Mouse (Mus musculus) intestine, postnatal 0 days (tissue): Measurements from ENCODE around the gene Akap6. TPM values are rescaled to one million over a fixed set of nuclear protein-coding genes. Genes with fewer than 3 reads are reported as not detected.

ENCODE experiments used
- ATAC-seq: fragments of 200-750 bp; cut with Nextera tagmentation; 2 replicates; pipeline ENCODE4 v1.8.0; 2017; ENCODE audit warnings: mild to moderate bottlenecking, moderate TSS enrichment, moderate library complexity
- H3K27ac ChIP-seq: fragments of 300-500 bp; sonication (generic); 2 replicates; pipeline ENCODE4 v1.5.1; 2014; ENCODE audit warnings: mild to moderate bottlenecking, low read depth, low read length, moderate library complexity
- H3K27me3 ChIP-seq: fragments of 300-500 bp; sonication (generic); replicated peaks from 2 replicates; pipeline ENCODE4 v1.6.1; 2014; ENCODE audit warnings: low read length, mixed read lengths; ENCODE audit not compliant: control insufficient read depth, insufficient read depth
- H3K36me3 ChIP-seq: fragments of 300-500 bp; sonication (generic); 2 replicates; pipeline ENCODE4 v1.6.1; 2014; ENCODE audit warnings: mild to moderate bottlenecking, moderate library complexity; ENCODE audit not compliant: control insufficient read depth, insufficient read depth
- H3K4me1 ChIP-seq: fragments of 300-500 bp; sonication (generic); replicated peaks from 2 replicates; pipeline ENCODE4 v1.6.1; 2014; ENCODE audit warnings: antibody characterized with exemption, low read length, mixed read lengths; ENCODE audit not compliant: control insufficient read depth, insufficient read depth
- H3K4me2 ChIP-seq: fragments of 300-500 bp; sonication (generic); replicated peaks from 2 replicates; pipeline ENCODE4 v1.6.1; 2014; ENCODE audit warnings: low read depth, mild to moderate bottlenecking, moderate library complexity
- H3K4me3 ChIP-seq: fragments of 300-500 bp; sonication (generic); 2 replicates; pipeline ENCODE4 v1.5.1; 2014; ENCODE audit warnings: low read depth, low read length
- H3K9ac ChIP-seq: fragments of 300-500 bp; sonication (generic); 2 replicates; pipeline ENCODE4 v1.6.1; 2014; ENCODE audit warnings: mild to moderate bottlenecking, low read depth, low read length
- H3K9me3 ChIP-seq: fragments of 300-500 bp; sonication (generic); 2 replicates; pipeline ENCODE4 v1.6.1; 2016; ENCODE audit warnings: mixed run types; ENCODE audit not compliant: control insufficient read depth
- CTCF ChIP-seq: sonication (generic); IDR thresholded peaks from 2 replicates; pipeline ENCODE4 v1.5.1; 2016; ENCODE audit warnings: low read depth, mild to moderate bottlenecking, control low read depth, antibody characterized with exemption, moderate library complexity
- WGBS: fragments of 180-500 bp; shearing (Covaris S2); extraction: QIAGEN DNeasy Blood & Tissue Kit; methylation state at CpG from one replicate; pipeline ENCODE4 v1.1.7; 2014; 5-methylcytosine and 5-hydroxymethylcytosine counted together
- polyA plus RNA-seq: library from polyadenylated mRNA; unstranded; fragments of >200 nt; fragmentation: Nextera tagmentation; extraction: Ambion mirVana; gene quantifications from 2 replicates; pipeline ENCODE4 v1.2.1, GENCODE M21; 2015

The Akap6 gene
- polyA plus RNA-seq, 1 experiment from 2014 or later, result 0.73 TPM

DNA sequence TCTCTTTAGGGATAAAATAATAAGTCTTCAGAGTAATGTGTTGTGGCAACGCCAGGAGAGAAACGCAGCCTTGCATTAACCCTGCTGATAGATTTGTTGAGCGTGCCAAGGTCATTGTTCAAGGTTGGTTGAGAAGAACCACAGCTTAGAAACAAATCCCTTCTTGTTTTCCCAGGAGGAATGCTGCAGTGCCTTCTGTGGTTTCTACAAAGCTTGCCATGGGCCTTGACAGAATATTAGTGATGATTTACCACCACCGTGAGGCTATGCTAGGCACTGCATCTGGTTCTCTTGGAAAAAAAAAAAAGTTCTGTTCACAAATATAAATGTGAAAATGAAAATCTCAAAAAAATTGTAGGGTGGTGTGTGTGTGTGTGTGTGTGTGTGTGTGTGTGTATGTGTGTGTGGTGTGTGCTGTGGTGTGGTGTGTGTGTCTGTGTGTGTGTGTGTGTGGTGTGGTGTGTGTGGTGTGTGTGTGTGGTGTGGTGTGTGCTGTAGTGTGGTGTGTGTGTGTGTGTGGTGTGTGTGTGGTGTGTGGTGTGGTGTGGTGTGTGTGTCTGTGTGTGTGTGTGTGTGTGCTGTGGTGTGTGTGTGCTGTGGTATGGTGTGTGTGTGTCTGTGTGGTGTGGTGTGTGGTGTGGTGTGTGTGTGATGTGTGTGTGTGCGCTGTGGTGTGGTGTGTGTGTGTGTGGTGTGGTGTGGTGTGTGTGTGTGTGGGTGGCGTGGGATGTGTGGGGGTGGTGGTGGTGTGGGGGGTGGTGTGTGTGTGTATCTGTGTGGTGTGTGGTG, 196.7 kb downstream of the Akap6 start:
- peak; percentile 74 for TF ChIP-seq CTCF
- H3K27me3 ChIP-seq, result no peaks in the 10 kb centered on the region
- 19% methylated on average over 4 of the region's 6 CpGs for WGBS
- H3K9me3 ChIP-seq, result no peaks in the 10 kb centered on the region
- no peak overlapping the region for H3K27ac ChIP-seq
- H3K4me2 ChIP-seq, result no peak overlapping the region; the same call in 1 of the 2 replicates
- no peaks in the 10 kb centered on the region for H3K36me3 ChIP-seq
- no peak overlapping the region for H3K4me3 ChIP-seq
- no peaks in the 10 kb centered on the region for H3K4me1 ChIP-seq
- ATAC-seq, result no peak
- no peak overlapping the region for H3K9ac ChIP-seq

DNA sequence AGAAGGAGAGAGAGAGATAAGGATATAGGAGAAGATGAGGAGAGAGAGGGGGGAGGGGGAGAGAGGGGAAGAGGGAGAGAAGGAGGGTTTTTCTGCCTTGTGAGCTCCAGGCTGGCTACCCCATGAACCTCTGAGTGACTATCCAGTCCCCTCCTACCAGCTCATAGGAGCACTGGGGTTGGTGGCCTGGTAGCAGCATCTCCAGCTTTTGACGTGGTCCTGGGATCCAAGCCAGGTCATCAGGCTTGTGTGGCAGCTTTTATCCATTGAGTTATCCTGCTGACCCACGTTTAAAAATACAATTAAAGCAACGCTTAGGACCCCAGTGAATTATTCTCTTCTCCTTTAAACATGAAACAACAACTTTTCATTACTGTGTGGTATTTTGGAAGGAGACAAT, 197.6 kb downstream of the Akap6 start:
- H3K27me3 ChIP-seq, result no peaks in the 10 kb centered on the region
- H3K4me2 ChIP-seq, result no peak overlapping the region
- no peak for TF ChIP-seq CTCF
- no peaks in the 10 kb centered on the region for H3K9me3 ChIP-seq
- no peak overlapping the region for H3K4me3 ChIP-seq
- no peak for ATAC-seq
- 49% methylated on average over 3 of the region's 3 CpGs for WGBS
- no peaks in the 10 kb centered on the region for H3K4me1 ChIP-seq
- H3K36me3 ChIP-seq, result no peaks in the 10 kb centered on the region
- no peak overlapping the region for H3K9ac ChIP-seq
- no peak overlapping the region for H3K27ac ChIP-seq

DNA sequence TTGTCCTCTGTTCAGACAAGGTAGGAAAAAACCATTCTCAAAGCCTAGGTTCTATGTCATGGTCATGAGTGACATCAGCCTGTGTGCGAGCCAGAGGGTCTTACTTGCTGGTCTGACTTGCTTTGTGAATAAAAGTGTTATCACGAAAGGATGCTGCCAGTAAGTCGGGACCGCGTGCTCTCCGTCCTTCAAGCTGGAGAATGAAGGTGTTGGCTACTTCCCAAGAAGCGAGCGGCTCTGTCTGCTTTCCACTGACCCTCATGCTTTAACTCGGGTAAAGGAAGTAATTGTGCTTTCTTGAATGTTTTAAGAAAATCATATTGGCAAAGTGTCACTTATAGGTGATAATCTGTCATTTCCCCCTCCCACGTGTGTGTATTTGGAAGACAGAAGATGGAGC, 198.9 kb downstream of the Akap6 start:
- Histone ChIP-seq H3K27ac (no peak overlapping the region), H3K4me3 (no peak overlapping the region), H3K27me3 (no peaks in the 10 kb centered on the region), H3K9me3 (no peaks in the 10 kb centered on the region), H3K36me3 (no peaks in the 10 kb centered on the region), H3K4me1 (no peaks in the 10 kb centered on the region), H3K4me2 (no peak overlapping the region), H3K9ac (no peak overlapping the region)
- WGBS, result 77% methylated on average over 10 of the region's 10 CpGs
- no peak for ATAC-seq
- no peak for TF ChIP-seq CTCF

DNA sequence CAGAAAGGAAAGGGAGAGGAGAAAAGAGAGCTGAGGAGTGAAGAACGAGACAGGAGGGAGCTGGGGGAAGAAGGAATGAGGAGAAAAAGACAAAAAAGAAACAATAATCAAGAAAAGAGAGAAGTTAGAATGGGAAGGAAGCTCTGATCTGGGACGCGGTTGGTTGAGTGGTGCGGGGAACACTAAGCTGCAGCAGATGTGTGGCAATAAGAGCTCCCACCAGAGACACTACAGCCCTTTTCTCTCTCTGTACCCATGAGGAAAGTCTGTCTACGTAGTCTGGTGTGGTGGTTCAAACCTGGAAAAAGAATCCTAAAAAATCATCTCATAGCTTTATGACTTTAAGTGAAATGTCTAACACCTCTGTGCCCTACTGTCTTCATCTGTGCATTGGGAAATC, 204.9 kb downstream of the Akap6 start:
- no peaks in the 10 kb centered on the region for H3K27me3 ChIP-seq
- no peak overlapping the region for H3K4me3 ChIP-seq
- ATAC-seq, result no peak
- no peaks in the 10 kb centered on the region for H3K9me3 ChIP-seq
- no peaks in the 10 kb centered on the region for H3K4me1 ChIP-seq
- H3K9ac ChIP-seq, result no peak overlapping the region
- WGBS, result 78% methylated on average over 5 of the region's 5 CpGs
- H3K27ac ChIP-seq, result no peak overlapping the region
- H3K36me3 ChIP-seq, result no peaks in the 10 kb centered on the region
- no peak for TF ChIP-seq CTCF
- no peak overlapping the region for H3K4me2 ChIP-seq

- no peak overlapping the region for H3K4me3 ChIP-seq
- H3K27me3 ChIP-seq, result no peaks in the 10 kb centered on the region
- no peak overlapping the region for H3K27ac ChIP-seq
- 57% methylated on average over 13 of the region's 13 CpGs for WGBS
- no peak overlapping the region for H3K9ac ChIP-seq
- TF ChIP-seq CTCF, result no peak
- no peak for ATAC-seq
- no peaks in the 10 kb centered on the region for H3K4me1 ChIP-seq
- no peak overlapping the region for H3K4me2 ChIP-seq
- H3K9me3 ChIP-seq, result no peaks in the 10 kb centered on the region
- H3K36me3 ChIP-seq, result no peaks in the 10 kb centered on the region
Observed at GRCm38 (mm10) chr12:52908448-52909066, 209.4 kb downstream of the Akap6 start.

- no peak for TF ChIP-seq CTCF
- no peaks in the 10 kb centered on the region for H3K9me3 ChIP-seq
- ATAC-seq, result no peak
Observed at GRCm38 (mm10) chr12:52910345-52910744, 211.2 kb downstream of the Akap6 start.

More at GRCm38 (mm10) chr12:52910345-52910744, 211.2 kb downstream of the Akap6 start:
- Histone ChIP-seq H3K36me3 (no peaks in the 10 kb centered on the region), H3K27me3 (no peaks in the 10 kb centered on the region), H3K9ac (no peak overlapping the region), H3K4me2 (no peak overlapping the region), H3K4me3 (no peak overlapping the region), H3K27ac (no peak overlapping the region), H3K4me1 (no peaks in the 10 kb centered on the region)
- 81% methylated on average over 13 of the region's 13 CpGs for WGBS
